Mouse (Mus musculus): ENCODE measurements around the gene Acaa1a. TPM values are rescaled to one million over a fixed set of nuclear protein-coding genes. Genes with fewer than 3 reads are reported as not detected.
"Not testable (repeated sequence)": the region's sequence is repeated elsewhere in the genome, so short reads cannot be mapped to it uniquely, and the experiment has no call there.

Acaa1a gene
- polyA plus RNA-seq, 1 experiment from 2014 or later: 39.6 TPM

DNA sequence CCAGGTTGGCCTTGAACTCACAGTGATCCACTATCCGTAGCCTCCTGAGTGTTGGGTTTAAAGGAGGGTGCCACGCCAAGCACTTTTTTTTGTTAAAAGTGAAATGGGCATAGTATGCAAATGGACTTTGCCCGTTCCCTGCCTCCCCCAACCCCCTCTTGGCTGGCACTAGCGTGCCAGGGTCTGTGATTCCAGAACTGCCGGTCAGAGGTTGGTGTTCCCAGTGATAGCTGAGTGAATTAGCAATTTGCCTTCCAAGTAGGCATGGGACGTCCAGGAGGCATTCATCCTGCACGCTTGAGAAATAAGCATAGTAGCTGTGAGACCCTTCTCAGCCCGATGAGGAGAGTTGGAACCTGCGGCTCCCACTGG is 18.6 kb downstream of the Acaa1a start:
- H3K4me1 ChIP-seq (replicated peaks): peaks cover 14% of the 10 kb centered on the region
- WGBS (ENCODE audit: insufficient replicate concordance): 43% methylated on average over 9 of the region's 9 CpGs
- ATAC-seq (ENCODE audit: low read depth) (no peak), DNase-seq (no peak)
- peak overlapping the region; percentile 72 for H3K4me3 ChIP-seq (replicated peaks)
- peak overlapping the region; percentile 84 for H3K9ac ChIP-seq
- no peaks in the 10 kb centered on the region for H3K9me3 ChIP-seq (replicated peaks)
- no peak overlapping the region for H3K27ac ChIP-seq
- H3K36me3 ChIP-seq: peaks cover 3% of the 10 kb centered on the region; the same call in 1 of the 2 replicates
- H3K27me3 ChIP-seq: no peaks in the 10 kb centered on the region
- peak overlapping the region; percentile 95 for H3K4me2 ChIP-seq

DNA sequence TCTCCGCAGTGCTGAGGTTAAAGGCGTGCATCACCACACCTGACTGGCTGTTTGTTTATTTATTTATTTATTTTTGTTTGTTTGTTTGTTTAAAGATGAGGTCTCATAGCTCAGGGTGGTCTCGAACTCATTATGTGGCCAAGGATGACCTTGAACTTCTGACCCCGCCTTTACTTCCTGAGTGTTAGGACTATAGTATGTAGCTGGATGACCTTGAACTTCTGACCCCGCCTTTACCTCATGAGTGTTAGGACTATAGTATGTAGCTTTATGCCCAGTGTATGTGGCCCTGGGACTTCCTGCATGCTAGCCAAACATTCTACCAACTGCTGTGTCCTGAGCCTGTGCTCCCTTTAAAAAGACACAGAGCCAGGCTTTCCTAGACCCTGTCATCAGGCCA is 21.9 kb downstream of the Acaa1a start:
- 77% methylated on average over 5 of the region's 5 CpGs for WGBS (ENCODE audit: insufficient replicate concordance)
- H3K27me3 ChIP-seq: no peaks in the 10 kb centered on the region
- no peaks in the 10 kb centered on the region for H3K9me3 ChIP-seq (replicated peaks)
- H3K4me3 ChIP-seq (replicated peaks): no peak overlapping the region
- H3K9ac ChIP-seq: no peak overlapping the region
- no peak overlapping the region for H3K27ac ChIP-seq
- H3K36me3 ChIP-seq: peaks cover 3% of the 10 kb centered on the region; the same call in 1 of the 2 replicates
- no peak overlapping the region for H3K4me2 ChIP-seq
- ATAC-seq (ENCODE audit: low read depth) (no peak), DNase-seq (no peak)
- H3K4me1 ChIP-seq (replicated peaks): peaks cover 14% of the 10 kb centered on the region

DNA sequence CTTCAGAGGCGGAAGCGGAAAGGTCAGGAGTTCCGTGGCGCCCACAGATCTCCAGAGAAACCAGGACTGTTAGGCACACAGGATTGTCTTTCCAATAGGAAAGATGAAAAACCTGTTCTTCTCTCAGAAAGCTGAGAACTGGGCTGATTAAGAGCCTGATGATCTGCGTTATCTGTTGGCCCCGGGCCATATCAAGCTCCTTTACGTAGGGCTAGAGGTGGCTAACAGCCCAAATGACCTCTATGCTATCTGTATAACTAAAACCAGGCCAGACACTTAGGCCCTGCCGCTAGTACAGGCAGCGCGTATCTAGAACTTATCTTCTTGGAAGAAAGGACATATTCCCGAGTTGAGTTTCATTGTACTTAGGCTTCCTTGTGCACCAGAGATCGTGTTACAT is 23.8 kb downstream of the Acaa1a start:
- no peak overlapping the region for H3K4me3 ChIP-seq (replicated peaks)
- H3K4me2 ChIP-seq: no peak overlapping the region
- DNase-seq (no peak), ATAC-seq (ENCODE audit: low read depth) (no peak)
- no peaks in the 10 kb centered on the region for H3K9me3 ChIP-seq (replicated peaks)
- no peak overlapping the region for H3K27ac ChIP-seq
- H3K4me1 ChIP-seq (replicated peaks): peaks cover 2% of the 10 kb centered on the region
- 81% methylated on average over 12 of the region's 12 CpGs for WGBS (ENCODE audit: insufficient replicate concordance)
- no peak overlapping the region for H3K9ac ChIP-seq
- H3K36me3 ChIP-seq: peaks cover 7% of the 10 kb centered on the region
- H3K27me3 ChIP-seq: no peaks in the 10 kb centered on the region

DNA sequence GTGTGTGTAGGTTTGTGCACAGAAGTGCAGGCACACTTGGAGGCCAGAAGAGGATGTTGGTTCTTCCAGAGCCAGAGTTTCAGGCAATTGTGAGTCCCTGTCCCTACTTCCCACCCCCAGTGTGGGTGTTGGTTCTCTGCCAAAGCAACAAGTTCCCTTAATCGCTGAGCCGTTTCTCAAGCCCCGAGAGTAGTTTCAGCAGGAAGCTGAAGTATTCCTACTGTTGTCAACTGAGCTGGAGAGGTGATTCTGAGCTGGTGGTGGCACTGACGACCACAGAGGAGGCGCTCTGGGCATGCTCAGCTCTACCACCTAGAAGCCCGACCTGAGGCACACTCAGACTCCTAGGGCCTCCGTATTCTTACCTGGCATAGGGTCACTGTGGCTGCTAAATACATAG is 25.8 kb downstream of the Acaa1a start, which contains the start of gene Slc22a14:
Gene Slc22a14 (minus strand): TSS at position 270 of the 400 bp plus-strand sequence.
- ATAC-seq (ENCODE audit: low read depth) (no peak), DNase-seq (no peak)
- Histone ChIP-seq H3K4me2 (no peak within 1 kb of the TSS), H3K4me3 (replicated peaks) (no peak within 1 kb of the TSS), H3K36me3 (peaks cover 19% of the 10 kb centered on the region), H3K27ac (no peak within 1 kb of the TSS), H3K9me3 (replicated peaks) (no peaks in the 10 kb centered on the region), H3K4me1 (replicated peaks) (no peaks in the 10 kb centered on the region), H3K9ac (no peak within 1 kb of the TSS), H3K27me3 (no peaks in the 10 kb centered on the region)
- WGBS (ENCODE audit: insufficient replicate concordance): 57% methylated on average over 7 of the region's 7 CpGs

DNA sequence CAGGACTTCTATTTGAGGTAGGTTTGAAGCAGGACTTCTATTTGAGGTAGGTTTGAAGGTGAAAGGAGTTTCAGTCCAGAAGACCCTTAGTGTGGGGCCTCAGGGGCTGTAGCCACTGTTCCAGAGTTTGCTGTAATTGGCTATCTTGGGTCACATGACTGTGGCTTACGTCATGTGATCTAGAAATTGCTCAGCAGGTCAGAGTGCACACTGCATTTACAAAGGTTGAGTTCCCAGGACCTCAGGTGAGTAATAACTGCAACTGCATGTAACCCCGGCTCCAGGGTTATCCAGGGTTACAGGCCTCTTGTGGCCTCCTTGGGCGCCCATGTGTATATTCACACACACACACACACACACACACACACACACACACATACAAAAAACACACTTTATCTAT is 28.9 kb downstream of the Acaa1a start:
- 68% methylated on average over 3 of the region's 3 CpGs for WGBS (ENCODE audit: insufficient replicate concordance)
- Histone ChIP-seq H3K4me3 (replicated peaks) (no peak overlapping the region), H3K36me3 (peaks cover 15% of the 10 kb centered on the region; the same call in 1 of the 2 replicates), H3K9ac (no peak overlapping the region), H3K9me3 (replicated peaks) (no peaks in the 10 kb centered on the region), H3K27me3 (no peaks in the 10 kb centered on the region), H3K27ac (no peak overlapping the region), H3K4me1 (replicated peaks) (no peaks in the 10 kb centered on the region), H3K4me2 (no peak overlapping the region)
- DNase-seq (no peak), ATAC-seq (ENCODE audit: low read depth) (no peak)

DNA sequence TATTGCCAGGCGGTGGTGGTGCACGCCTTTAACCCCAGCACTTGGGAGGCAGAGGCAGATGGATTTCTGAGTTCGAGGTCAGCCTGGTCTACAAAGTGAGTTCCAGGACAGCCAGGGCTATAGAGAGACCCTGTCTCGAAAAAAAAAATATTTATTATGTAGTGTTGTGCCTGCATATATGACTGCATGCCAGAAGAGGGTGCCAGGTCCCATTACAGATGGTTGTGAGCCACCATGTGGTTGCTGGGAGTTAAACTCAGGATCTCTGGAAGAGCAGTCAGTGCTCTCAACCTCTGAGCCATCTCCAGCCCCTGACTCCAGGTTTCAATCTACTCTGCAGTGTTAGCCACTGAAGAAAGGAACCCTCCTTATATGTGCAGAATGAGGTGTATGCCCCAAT is 31.3 kb downstream of the Acaa1a start:
- peaks cover 18% of the 10 kb centered on the region; the same call in 1 of the 2 replicates for H3K36me3 ChIP-seq
- H3K9me3 ChIP-seq (replicated peaks); ATAC-seq (ENCODE audit: low read depth); DNase-seq; H3K9ac ChIP-seq; H3K27ac ChIP-seq; H3K4me3 ChIP-seq (replicated peaks); H3K27me3 ChIP-seq; H3K4me2 ChIP-seq; H3K4me1 ChIP-seq (replicated peaks): not testable (repeated sequence)
- 65% methylated on average over 4 of the region's 4 CpGs for WGBS (ENCODE audit: insufficient replicate concordance)

DNA sequence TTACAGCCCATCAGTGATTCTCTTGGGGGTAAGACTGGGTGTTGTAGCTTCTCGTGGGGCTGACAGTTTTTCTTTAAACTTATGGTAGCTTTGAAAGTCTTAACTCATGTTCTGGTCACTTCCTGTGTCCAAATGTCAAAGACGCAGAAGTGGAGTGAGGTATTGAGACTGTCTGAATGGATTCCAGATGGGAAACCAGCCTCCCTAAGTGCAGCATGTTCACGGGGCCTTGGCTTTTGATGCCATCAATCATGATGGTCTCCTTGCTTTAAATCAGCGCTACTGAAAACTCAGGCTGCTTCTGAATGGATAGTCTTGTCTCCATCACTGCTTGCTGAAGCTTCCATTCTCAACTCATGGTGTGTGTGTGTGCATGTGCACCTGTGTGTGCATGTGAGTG is 31.8 kb downstream of the Acaa1a start:
- Histone ChIP-seq H3K4me1 (replicated peaks) (no peaks in the 10 kb centered on the region), H3K4me2 (no peak overlapping the region), H3K9ac (no peak overlapping the region), H3K9me3 (replicated peaks) (no peaks in the 10 kb centered on the region), H3K27ac (no peak overlapping the region), H3K36me3 (peaks cover 18% of the 10 kb centered on the region; the same call in 1 of the 2 replicates), H3K4me3 (replicated peaks) (no peak overlapping the region), H3K27me3 (no peaks in the 10 kb centered on the region)
- no peak for DNase-seq
- no peak for ATAC-seq (ENCODE audit: low read depth)
- WGBS (ENCODE audit: insufficient replicate concordance): 73% methylated on average over 4 of the region's 4 CpGs

DNA sequence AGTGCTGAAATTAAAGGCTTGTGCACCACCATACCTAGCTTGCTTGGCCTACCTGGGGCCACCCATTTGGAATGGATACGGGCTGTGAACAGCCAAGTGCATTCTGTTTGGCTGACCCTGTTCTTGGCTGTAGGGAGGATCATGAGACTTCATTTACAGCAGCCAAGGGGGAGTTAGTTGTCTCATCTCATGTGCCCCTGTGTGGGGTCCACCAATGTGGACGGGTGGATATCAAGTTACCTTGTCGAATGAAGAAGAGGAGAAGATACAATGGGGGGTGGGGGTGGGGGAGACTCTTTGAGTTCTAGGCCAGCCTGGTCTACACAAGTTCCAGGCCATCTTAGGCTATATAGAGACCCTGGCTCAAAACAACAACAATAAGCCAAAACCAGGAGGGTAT is 35.5 kb downstream of the Acaa1a start:
- Histone ChIP-seq H3K27me3 (no peaks in the 10 kb centered on the region), H3K4me2 (no peak overlapping the region), H3K9ac (no peak overlapping the region), H3K9me3 (replicated peaks) (no peaks in the 10 kb centered on the region), H3K27ac (no peak overlapping the region), H3K36me3 (0 out of 2 replicates have a peak, but pooled peaks cover 6% of the 10 kb centered on the region), H3K4me3 (replicated peaks) (no peak overlapping the region), H3K4me1 (replicated peaks) (no peaks in the 10 kb centered on the region)
- no peak for ATAC-seq (ENCODE audit: low read depth)
- 71% methylated on average over 3 of the region's 3 CpGs for WGBS (ENCODE audit: insufficient replicate concordance)
- DNase-seq: no peak

DNA sequence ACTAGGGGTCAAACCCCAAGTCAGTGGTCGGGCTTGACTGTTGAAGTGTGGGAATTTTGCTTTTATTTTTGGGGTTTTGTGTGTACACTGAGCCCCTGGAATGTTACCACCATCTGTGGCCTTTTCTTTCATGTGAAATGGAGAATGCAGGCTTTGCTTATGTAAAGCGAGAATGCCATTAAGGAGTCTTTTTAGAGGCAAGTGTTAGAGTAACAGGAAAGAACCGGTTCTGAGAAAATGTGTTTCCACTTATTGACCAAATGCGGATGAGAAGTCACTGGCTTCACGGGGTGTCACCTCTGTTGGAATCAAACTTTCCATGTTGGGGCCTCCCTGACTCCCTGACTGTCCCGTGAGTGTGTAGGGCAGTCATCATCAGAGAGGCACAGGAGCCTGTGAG is 36.1 kb downstream of the Acaa1a start:
- ATAC-seq (ENCODE audit: low read depth) (no peak), DNase-seq (no peak)
- no peaks in the 10 kb centered on the region for H3K4me1 ChIP-seq (replicated peaks)
- H3K27ac ChIP-seq: no peak overlapping the region
- 0 out of 2 replicates have a peak, but pooled peaks cover 6% of the 10 kb centered on the region for H3K36me3 ChIP-seq
- no peaks in the 10 kb centered on the region for H3K9me3 ChIP-seq (replicated peaks)
- no peaks in the 10 kb centered on the region for H3K27me3 ChIP-seq
- WGBS (ENCODE audit: insufficient replicate concordance): 69% methylated on average over 6 of the region's 6 CpGs
- no peak overlapping the region for H3K4me3 ChIP-seq (replicated peaks)
- H3K4me2 ChIP-seq: no peak overlapping the region
- no peak overlapping the region for H3K9ac ChIP-seq

DNA sequence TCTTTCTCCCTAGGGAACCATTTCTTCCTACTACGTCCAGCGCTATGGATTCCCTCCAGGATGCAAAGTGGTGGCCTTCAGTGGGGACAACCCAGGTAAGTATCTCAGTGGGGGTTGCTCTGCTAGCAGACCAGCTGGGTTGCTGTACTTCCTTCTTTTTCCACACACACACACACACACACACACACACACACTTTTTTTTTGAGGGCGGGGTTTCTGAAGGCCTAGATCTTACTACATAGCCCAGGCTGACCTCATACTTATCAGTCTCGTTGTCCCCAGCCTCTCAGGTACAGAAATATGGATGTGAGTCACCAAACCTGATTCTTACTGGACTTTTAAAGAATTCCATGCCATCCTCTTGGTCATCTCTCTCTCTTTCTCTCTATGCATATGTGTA is 38.8 kb downstream of the Acaa1a start:
- ATAC-seq (ENCODE audit: low read depth): no peak
- no peaks in the 10 kb centered on the region for H3K9me3 ChIP-seq (replicated peaks)
- no peak for DNase-seq
- no peak overlapping the region for H3K9ac ChIP-seq
- H3K4me2 ChIP-seq: no peak overlapping the region
- H3K27me3 ChIP-seq: no peaks in the 10 kb centered on the region
- 67% methylated on average over 4 of the region's 4 CpGs for WGBS (ENCODE audit: insufficient replicate concordance)
- no peak overlapping the region for H3K4me3 ChIP-seq (replicated peaks)
- H3K27ac ChIP-seq: no peak overlapping the region
- 0 out of 2 replicates have a peak, but pooled peaks cover 6% of the 10 kb centered on the region for H3K36me3 ChIP-seq
- no peaks in the 10 kb centered on the region for H3K4me1 ChIP-seq (replicated peaks)

DNA sequence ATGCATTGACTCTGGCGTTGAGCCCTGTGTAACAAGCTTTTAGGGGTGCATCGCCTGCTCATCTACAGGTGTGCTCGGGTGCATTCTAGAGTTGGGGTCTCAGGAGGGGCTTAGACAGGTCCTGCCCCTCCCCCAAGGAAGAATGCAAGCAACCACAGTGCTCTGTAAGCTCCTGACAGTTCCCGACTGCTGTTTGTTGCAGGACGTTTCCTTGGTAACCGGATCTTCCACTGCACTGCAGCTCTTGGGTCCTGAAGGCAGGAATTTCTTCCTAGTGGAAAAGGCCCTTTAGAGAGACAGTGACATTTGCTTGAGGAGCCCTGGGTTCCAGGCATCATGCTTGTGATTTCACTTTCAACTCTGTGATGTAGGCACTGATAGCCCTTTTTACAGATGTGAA is 43.1 kb downstream of the Acaa1a start:
- H3K9me3 ChIP-seq (replicated peaks): no peaks in the 10 kb centered on the region
- no peak overlapping the region for H3K27ac ChIP-seq
- no peak overlapping the region for H3K4me3 ChIP-seq (replicated peaks)
- no peaks in the 10 kb centered on the region for H3K27me3 ChIP-seq
- WGBS (ENCODE audit: insufficient replicate concordance): 56% methylated on average over 6 of the region's 6 CpGs
- no peak overlapping the region for H3K9ac ChIP-seq
- peaks cover 6% of the 10 kb centered on the region; the same call in 1 of the 2 replicates for H3K36me3 ChIP-seq
- no peaks in the 10 kb centered on the region for H3K4me1 ChIP-seq (replicated peaks)
- DNase-seq (no peak), ATAC-seq (ENCODE audit: low read depth) (no peak)
- no peak overlapping the region for H3K4me2 ChIP-seq

DNA sequence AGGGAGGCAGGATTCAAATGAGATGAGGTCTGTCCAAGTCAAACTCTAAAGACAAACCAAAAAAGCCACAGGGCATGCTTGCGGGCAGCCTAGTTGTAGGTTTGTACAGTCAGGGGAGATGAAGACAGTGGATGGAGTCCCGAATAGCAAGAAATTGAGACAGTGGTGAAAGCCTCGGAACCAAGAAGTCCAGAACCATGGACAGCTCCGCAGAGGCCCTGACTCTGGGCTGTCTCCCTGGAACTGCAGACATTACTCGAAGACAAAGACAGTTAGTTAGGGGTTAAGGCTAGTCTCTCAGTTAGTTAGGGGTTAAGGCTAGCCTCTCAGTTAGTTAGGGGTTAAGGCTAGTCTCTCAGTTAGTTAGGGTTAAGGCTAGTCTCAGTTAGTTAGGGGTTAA is 49.5 kb downstream of the Acaa1a start:
- DNase-seq (no peak), ATAC-seq (ENCODE audit: low read depth) (no peak)
- Histone ChIP-seq H3K4me2 (no peak overlapping the region), H3K4me3 (replicated peaks) (no peak overlapping the region), H3K36me3 (peaks cover 3% of the 10 kb centered on the region; the same call in 1 of the 2 replicates), H3K27ac (no peak overlapping the region), H3K9me3 (replicated peaks) (no peaks in the 10 kb centered on the region), H3K27me3 (no peaks in the 10 kb centered on the region), H3K9ac (no peak overlapping the region), H3K4me1 (replicated peaks) (no peaks in the 10 kb centered on the region)
- 42% methylated on average over 5 of the region's 5 CpGs for WGBS (ENCODE audit: insufficient replicate concordance)
